Mouse (Mus musculus) megakaryocyte, embryonic 14.5 days (primary cell): ENCODE data around the gene Ranbp9.

ENCODE experiments used
- FLI1 ChIP-seq: IDR thresholded peaks from 2 replicates; pipeline ENCODE4 v1.6.1; 2012; ENCODE audit warnings: low read length, inconsistent platforms, mixed read lengths
- GATA1 ChIP-seq: IDR thresholded peaks from 3 replicates; pipeline ENCODE4 v1.6.1; 2012; ENCODE audit warnings: mixed read lengths, low read length, inconsistent platforms, borderline replicate concordance

DNA sequence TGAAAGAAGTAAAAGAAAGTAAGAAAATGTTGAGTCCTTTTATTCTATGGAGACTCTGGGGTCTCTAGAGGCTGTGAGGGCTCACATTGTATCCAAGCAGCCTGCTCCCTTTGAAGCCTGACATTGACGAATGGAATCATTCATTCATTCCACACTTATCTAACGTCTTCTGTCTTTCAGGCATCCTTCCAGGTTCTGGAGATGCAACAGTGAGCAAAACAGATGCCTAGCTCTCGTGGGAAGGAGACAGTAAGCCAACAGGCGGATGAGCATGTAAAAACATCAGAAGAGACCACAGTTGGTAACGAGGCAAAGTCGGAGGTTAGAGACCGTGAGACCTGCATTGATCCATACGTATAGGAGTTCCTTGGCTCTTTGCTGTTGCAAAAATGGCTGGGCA, 36.3 kb upstream of the Ranbp9 start:
- no peak for TF ChIP-seq GATA1
- TF ChIP-seq FLI1 = no peak
